Mouse (Mus musculus): ENCODE measurements at regions not wholly inside any gene's neighbourhood (a gene's known extent, or its start where the extent isn't known, plus 50 kb on each side); places are given as distances from the start of the nearest gene placed in this dataset.

DNA sequence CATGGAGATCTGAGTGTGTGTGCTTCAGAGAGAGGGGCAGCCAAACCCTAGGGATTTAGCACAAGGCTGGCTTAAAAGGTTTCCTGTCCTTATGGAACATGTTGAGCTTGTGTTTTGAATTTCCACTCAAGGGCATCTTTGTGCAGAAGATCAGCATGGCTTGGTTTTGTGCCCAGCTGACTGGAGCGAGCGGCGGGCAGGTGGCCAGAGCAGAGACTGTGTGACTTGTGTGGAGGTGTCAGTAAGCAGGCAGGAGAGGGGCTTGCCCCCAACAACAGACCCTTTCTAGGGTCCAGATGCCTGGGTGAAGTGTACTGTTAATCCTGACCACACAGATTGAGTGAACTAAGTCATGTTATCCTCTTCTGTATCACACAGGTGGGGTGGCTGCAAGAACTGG, 89.0 kb downstream of the Dact1 start:
- TF ChIP-seq CTCF (IDR thresholded peaks at IDR 0.05; ENCODE audit: extremely low read depth, insufficient read length, insufficient replicate concordance, low read depth, low read length): no peak
- no peak for TF ChIP-seq POLR2A (IDR thresholded peaks at IDR 0.05; ENCODE audit: low read depth, low read length)

All from small intestine, adult 2 months (tissue).